In the genomic region with DNA sequence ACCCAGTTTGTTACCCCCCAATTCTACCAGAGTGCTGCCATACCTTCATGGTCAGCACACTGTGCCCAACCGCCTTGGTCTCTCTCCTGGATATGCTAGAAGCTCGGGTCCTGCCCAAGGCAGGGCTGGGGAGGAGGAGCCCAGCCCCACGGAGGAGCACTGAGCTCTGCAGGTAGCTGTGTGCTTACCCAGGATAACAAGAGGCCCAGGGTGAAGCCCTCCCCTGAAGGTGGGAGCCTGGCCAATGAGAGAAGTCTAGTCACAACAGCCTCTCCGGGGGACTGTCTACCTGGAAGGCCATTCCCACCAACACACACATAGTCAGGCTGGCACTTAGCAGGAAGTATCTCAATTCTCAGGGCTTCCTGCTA, we compare ENCODE assay signal across 26 mouse cellular contexts.
DNase-seq lines count a peak whose midpoint lies in the region; ATAC-seq and TF ChIP-seq lines count a peak whose summit lies in the region.
"Had no signal": no experiment of that assay in that cellular context is flagged by ENCODE, and none has a peak within 500 bp of the region (broad histone marks: within the 10 kb centered on the region; RNA-seq: fewer than 3 reads in every experiment).

No protein-coding gene starts in this region.

- H3K27ac ChIP-seq in forebrain, embryonic 10.5 days: 0 out of 2 replicates have a peak overlapping the region, but pooled peaks have one; percentile 48
- H3K27ac ChIP-seq in forebrain, postnatal 0 days (ENCODE audit: low read depth, low read length): no peak overlapping the region
- peak overlapping the region; percentile 33; the same call in 1 of the 2 replicates for H3K27ac ChIP-seq in lung, postnatal 0 days (ENCODE audit: low read length)
- H3K27ac ChIP-seq in intestine, postnatal 0 days (ENCODE audit: low read depth, low read length): no peak overlapping the region; the same call in 1 of the 2 replicates
- H3K27ac ChIP-seq in stomach, postnatal 0 days (replicated peaks): peak overlapping the region; percentile 91
- H3K27ac ChIP-seq: embryonic facial prominence, embryonic 12.5 days; forebrain, embryonic 15.5 days; heart, embryonic 15.5 days; hindbrain, embryonic 14.5 days; kidney, embryonic 15.5 days; liver, embryonic 15.5 days; midbrain, embryonic 15.5 days; neural tube, embryonic 12.5 days had no signal

- TF ChIP-seq EP300 in lung, postnatal 0 days (IDR thresholded peaks at IDR 0.05): no peak
- TF ChIP-seq EP300 in stomach, postnatal 0 days (optimal IDR thresholded peaks at IDR 0.05): no peak

- H3K4me3 ChIP-seq in forebrain, embryonic 10.5 days: no peak overlapping the region
- H3K4me3 ChIP-seq in forebrain, postnatal 0 days (ENCODE audit: low read depth, low read length): no peak overlapping the region
- H3K4me3 ChIP-seq in lung, postnatal 0 days (ENCODE audit: low read depth, low read length): no peak overlapping the region
- H3K4me3 ChIP-seq in intestine, postnatal 0 days (ENCODE audit: low read depth, low read length): no peak overlapping the region
- no peak overlapping the region for H3K4me3 ChIP-seq in stomach, postnatal 0 days (ENCODE audit: low read depth, low read length)
- H3K4me3 ChIP-seq: embryonic facial prominence, embryonic 12.5 days; forebrain, embryonic 15.5 days; heart, embryonic 15.5 days; kidney, embryonic 15.5 days; liver, embryonic 15.5 days; megakaryocyte, embryonic 14.5 days; midbrain, embryonic 15.5 days; neural tube, embryonic 12.5 days had no signal

- no peaks in the 10 kb centered on the region for H3K27me3 ChIP-seq in forebrain, embryonic 10.5 days (ENCODE audit: poor library complexity, severe bottlenecking)
- H3K27me3 ChIP-seq in forebrain, postnatal 0 days (ENCODE audit: insufficient read depth, low read length): no peaks in the 10 kb centered on the region
- no peaks in the 10 kb centered on the region for H3K27me3 ChIP-seq in lung, postnatal 0 days (replicated peaks; ENCODE audit: insufficient read depth, low read length)
- H3K27me3 ChIP-seq in intestine, postnatal 0 days (replicated peaks; ENCODE audit: control insufficient read depth, insufficient read depth, low read length): no peaks in the 10 kb centered on the region
- H3K27me3 ChIP-seq in stomach, postnatal 0 days (ENCODE audit: control insufficient read depth, insufficient read depth, low read length): no peaks in the 10 kb centered on the region
- H3K27me3 ChIP-seq: embryonic facial prominence, embryonic 12.5 days; forebrain, embryonic 15.5 days; heart, embryonic 15.5 days; kidney, embryonic 15.5 days; liver, embryonic 15.5 days; midbrain, embryonic 15.5 days; neural tube, embryonic 12.5 days; Patski had no signal

- TF ChIP-seq CTCF in forebrain, postnatal 0 days (IDR thresholded peaks at IDR 0.05; ENCODE audit: low read depth): no peak
- no peak for TF ChIP-seq CTCF in lung, postnatal 0 days (IDR thresholded peaks at IDR 0.05)
- no peak for TF ChIP-seq CTCF in intestine, postnatal 0 days (IDR thresholded peaks at IDR 0.05; ENCODE audit: low read depth)
- TF ChIP-seq CTCF in stomach, postnatal 0 days (IDR thresholded peaks at IDR 0.05; ENCODE audit: low read depth): no peak

- H3K9me3 ChIP-seq in forebrain, embryonic 10.5 days: peaks cover 5% of the 10 kb centered on the region; the same call in 1 of the 2 replicates
- no peaks in the 10 kb centered on the region for H3K9me3 ChIP-seq in forebrain, postnatal 0 days (ENCODE audit: low read length)
- H3K9me3 ChIP-seq in lung, postnatal 0 days (ENCODE audit: low read length): no peaks in the 10 kb centered on the region
- H3K9me3 ChIP-seq in intestine, postnatal 0 days (ENCODE audit: control insufficient read depth): no peaks in the 10 kb centered on the region
- no peaks in the 10 kb centered on the region for H3K9me3 ChIP-seq in stomach, postnatal 0 days (ENCODE audit: control insufficient read depth, low read length)
- H3K9me3 ChIP-seq: embryonic facial prominence, embryonic 12.5 days; forebrain, embryonic 15.5 days; G1E; kidney, embryonic 15.5 days; liver, embryonic 15.5 days; megakaryocyte, embryonic 14.5 days; midbrain, embryonic 15.5 days had no signal

- no peak for DNase-seq in forebrain, embryonic 10.5 days (ENCODE audit: extremely low spot score, low spot score)
- no peak for DNase-seq in forebrain, postnatal 0 days
- no peak for DNase-seq in lung, postnatal 0 days (ENCODE audit: low spot score)
- no peak for DNase-seq in lung, adult 18-20 months
- peak; percentile 51 for DNase-seq in stomach, postnatal 0 days (ENCODE audit: low spot score)
- no peak for DNase-seq in right cerebral cortex, postnatal 36 days (ENCODE audit: low spot score in 2 of 2)
- DNase-seq in frontal cortex, postnatal 36 days (ENCODE audit: low spot score in 2 of 2): no peak
- DNase-seq: cerebellum, adult 11 months; cerebellum, adult 9-11 months; kidney, postnatal 36 days; layer of hippocampus, postnatal 36 days; retina, postnatal 1 day; right cerebral cortex, postnatal 25 days; thymus, postnatal 25 days had no signal

- H3K4me2 ChIP-seq in forebrain, postnatal 0 days (ENCODE audit: low read depth): no peak overlapping the region
- no peak overlapping the region for H3K4me2 ChIP-seq in lung, postnatal 0 days (replicated peaks; ENCODE audit: low read depth, low read length)
- no peak overlapping the region for H3K4me2 ChIP-seq in intestine, postnatal 0 days (replicated peaks; ENCODE audit: low read depth)
- H3K4me2 ChIP-seq in stomach, postnatal 0 days (replicated peaks; ENCODE audit: low read depth): 0 out of 2 replicates have a peak overlapping the region, but pooled peaks have one; percentile 3
- H3K4me2 ChIP-seq: embryonic facial prominence, embryonic 12.5 days; forebrain, embryonic 15.5 days; heart, embryonic 15.5 days; hindbrain, embryonic 14.5 days; kidney, embryonic 15.5 days; liver, embryonic 15.5 days; midbrain, embryonic 15.5 days; neural tube, embryonic 12.5 days had no signal

- no peak overlapping the region for H3K9ac ChIP-seq in forebrain, postnatal 0 days
- H3K9ac ChIP-seq in lung, postnatal 0 days (replicated peaks; ENCODE audit: low read depth): no peak overlapping the region
- no peak overlapping the region for H3K9ac ChIP-seq in intestine, postnatal 0 days (ENCODE audit: low read depth, low read length)
- H3K9ac ChIP-seq in stomach, postnatal 0 days (ENCODE audit: low read length): no peak overlapping the region
- H3K9ac ChIP-seq: embryonic facial prominence, embryonic 12.5 days; forebrain, embryonic 15.5 days; heart, embryonic 15.5 days; hindbrain, embryonic 14.5 days; kidney, embryonic 15.5 days; liver, embryonic 15.5 days; midbrain, embryonic 15.5 days; neural tube, embryonic 12.5 days had no signal

- WGBS in forebrain, embryonic 10.5 days: 55% methylated on average over 4 of the region's 4 CpGs
- WGBS in forebrain, postnatal 0 days: 71% methylated on average over 4 of the region's 4 CpGs
- WGBS in lung, postnatal 0 days: 36% methylated on average over 4 of the region's 4 CpGs
- 33% methylated on average over 4 of the region's 4 CpGs for WGBS in intestine, postnatal 0 days
- WGBS in stomach, postnatal 0 days: 37% methylated on average over 4 of the region's 4 CpGs

- ATAC-seq in forebrain, postnatal 0 days: no peak
- peak; percentile 41 for ATAC-seq in lung, postnatal 0 days
- ATAC-seq in intestine, postnatal 0 days: peak; percentile 56
- ATAC-seq in stomach, postnatal 0 days (ENCODE audit: low FRiP score, low TSS enrichment): peak; percentile 78
- ATAC-seq: forebrain, embryonic 15.5 days; midbrain, embryonic 15.5 days; Patski had no signal

- H3K4me1 ChIP-seq in forebrain, embryonic 10.5 days: 0 out of 2 replicates have a peak, but pooled peaks cover 3% of the 10 kb centered on the region
- no peaks in the 10 kb centered on the region for H3K4me1 ChIP-seq in forebrain, postnatal 0 days (ENCODE audit: insufficient read depth)
- H3K4me1 ChIP-seq in lung, postnatal 0 days (ENCODE audit: insufficient read depth, low read depth, low read length): peaks cover 3% of the 10 kb centered on the region
- no peaks in the 10 kb centered on the region for H3K4me1 ChIP-seq in intestine, postnatal 0 days (replicated peaks; ENCODE audit: control insufficient read depth, insufficient read depth, low read length)
- no peaks in the 10 kb centered on the region for H3K4me1 ChIP-seq in stomach, postnatal 0 days (replicated peaks; ENCODE audit: control insufficient read depth, insufficient read depth)
- H3K4me1 ChIP-seq: embryonic facial prominence, embryonic 12.5 days; forebrain, embryonic 15.5 days; kidney, embryonic 15.5 days; midbrain, embryonic 15.5 days; neural tube, embryonic 12.5 days had no signal

- H3K36me3 ChIP-seq in forebrain, embryonic 10.5 days (replicated peaks): no peaks in the 10 kb centered on the region
- no peaks in the 10 kb centered on the region for H3K36me3 ChIP-seq in forebrain, postnatal 0 days (ENCODE audit: insufficient read depth)
- no peaks in the 10 kb centered on the region for H3K36me3 ChIP-seq in lung, postnatal 0 days (ENCODE audit: insufficient read depth, low read length)
- H3K36me3 ChIP-seq in intestine, postnatal 0 days (ENCODE audit: control insufficient read depth, insufficient read depth): no peaks in the 10 kb centered on the region
- no peaks in the 10 kb centered on the region for H3K36me3 ChIP-seq in stomach, postnatal 0 days (ENCODE audit: control insufficient read depth, insufficient read depth, low read length)
- H3K36me3 ChIP-seq: embryonic facial prominence, embryonic 12.5 days; forebrain, embryonic 15.5 days; G1E; heart, embryonic 15.5 days; kidney, embryonic 15.5 days; liver, embryonic 15.5 days; midbrain, embryonic 15.5 days; neural tube, embryonic 12.5 days had no signal

Comparison
In these comparisons a context has a peak if more than half of its experiments do, and no peak if none do; other contexts are left out.
1. H3K27ac ChIP-seq: peak in forebrain, embryonic 10.5 days (single experiment), lung, postnatal 0 days (single experiment) and stomach, postnatal 0 days (single experiment); none in forebrain, postnatal 0 days (single experiment) and intestine, postnatal 0 days (single experiment).